Mouse (Mus musculus): ENCODE measurements around the gene Vti1a.

GRCm38 (mm10) chr19:55525056-55525455 is 209.0 kb downstream of the Vti1a start:
- TF ChIP-seq CTCF (conservative IDR thresholded peaks at IDR 0.05; ENCODE audit: low read length), result no peak
- no peak for TF ChIP-seq NANOG (IDR thresholded peaks at IDR 0.05; ENCODE audit: borderline replicate concordance, low read length)
- TF ChIP-seq POU5F1 (IDR thresholded peaks at IDR 0.05; ENCODE audit: borderline replicate concordance, low read length), result no peak
